Mouse (Mus musculus): Measurements from ENCODE around the gene Etfbkmt.
"Not testable (repeated sequence)": the region's sequence is repeated elsewhere in the genome, so short reads cannot be mapped to it uniquely, and the experiment has no call there.

Gene Etfbkmt

DNA sequence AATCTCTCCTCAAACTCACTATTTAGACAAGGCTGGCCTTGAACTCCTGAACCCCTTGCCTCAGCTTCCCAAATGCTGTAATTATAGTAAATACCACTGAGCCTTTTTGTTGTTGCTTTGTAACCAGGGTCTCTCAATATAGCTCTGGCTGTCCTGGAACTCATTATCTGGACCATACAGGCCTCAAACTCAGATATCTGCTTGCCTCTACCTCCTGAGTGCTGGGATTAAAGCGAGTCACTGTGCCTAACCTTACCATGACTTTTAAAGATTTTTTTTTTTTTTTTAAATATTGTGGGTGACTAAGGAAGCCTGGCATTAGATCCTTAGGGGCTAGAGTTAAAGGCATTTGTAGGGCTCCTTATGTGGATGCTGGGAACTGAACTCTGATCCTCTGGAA, 44.4 kb downstream of the Etfbkmt start:
- no peak for DNase-seq (ENCODE audit: low read depth, low spot score)

DNA sequence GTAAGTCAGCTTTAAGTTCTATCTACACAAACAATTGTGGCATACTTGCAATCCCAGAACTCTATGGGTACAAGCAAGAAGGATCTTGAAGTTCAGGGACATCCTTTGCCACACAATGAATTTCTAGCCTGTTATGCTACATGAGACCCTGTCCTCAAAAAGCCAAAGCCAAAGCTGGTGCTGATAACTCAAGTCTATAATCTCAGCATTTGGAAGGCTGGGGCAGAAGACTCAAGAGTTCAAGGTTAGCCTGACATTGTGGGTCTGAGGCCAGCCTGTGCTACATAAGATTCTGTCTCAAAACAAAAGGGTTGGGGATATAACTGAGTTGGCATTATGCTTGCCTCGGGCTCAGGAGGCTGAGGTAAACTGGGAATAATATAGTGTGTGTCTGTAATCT, 47.7 kb downstream of the Etfbkmt start:
- DNase-seq (ENCODE audit: low read depth, low spot score): no peak

DNA sequence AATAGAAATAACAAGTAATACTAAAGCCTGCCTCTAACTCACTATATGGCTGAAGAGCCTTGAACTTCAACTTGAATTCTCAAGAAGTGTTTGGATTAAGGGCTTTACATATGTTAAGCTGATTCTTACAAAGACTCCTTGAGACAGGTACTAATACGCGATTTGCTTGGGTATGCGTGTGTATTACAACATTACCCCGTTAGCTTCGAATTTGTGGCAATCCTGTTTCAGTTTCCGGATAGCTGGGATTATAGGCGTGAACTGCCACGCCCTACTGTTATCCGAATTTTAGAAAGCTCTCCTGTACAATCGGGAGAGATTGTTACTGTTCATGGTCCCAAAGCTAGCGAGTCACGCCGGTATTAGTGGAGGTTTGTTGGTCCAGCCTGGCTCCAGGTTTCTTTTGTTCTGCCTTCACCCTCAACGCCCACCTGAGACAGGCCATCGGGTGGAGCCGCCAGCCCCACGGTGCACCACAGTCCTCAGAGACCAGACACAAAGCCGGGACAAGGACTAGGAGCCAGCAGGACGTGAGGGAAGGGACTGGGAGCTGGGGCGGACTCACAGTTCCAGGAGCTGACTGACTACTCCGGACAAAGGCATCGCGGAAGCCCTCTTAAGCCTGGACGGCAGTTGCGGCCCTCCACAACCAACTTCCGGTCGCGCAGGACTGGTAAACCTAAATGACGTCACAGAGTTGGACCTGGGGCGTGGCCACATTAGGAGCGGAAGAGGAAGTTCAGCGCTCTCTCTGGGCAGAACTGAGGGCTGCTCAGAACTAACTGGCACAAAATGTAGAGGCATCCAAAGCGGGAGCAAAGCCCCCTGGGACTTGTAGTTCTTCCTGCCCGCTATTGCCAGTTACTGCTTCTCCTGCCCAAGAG, 48.6 kb downstream of the Etfbkmt start, which contains the start of gene Amn1:
Gene Amn1 (minus strand): TSS at position 672 of the 884 bp plus-strand sequence.
- DNase-seq (ENCODE audit: low read depth, low spot score): peak; percentile 98

DNA sequence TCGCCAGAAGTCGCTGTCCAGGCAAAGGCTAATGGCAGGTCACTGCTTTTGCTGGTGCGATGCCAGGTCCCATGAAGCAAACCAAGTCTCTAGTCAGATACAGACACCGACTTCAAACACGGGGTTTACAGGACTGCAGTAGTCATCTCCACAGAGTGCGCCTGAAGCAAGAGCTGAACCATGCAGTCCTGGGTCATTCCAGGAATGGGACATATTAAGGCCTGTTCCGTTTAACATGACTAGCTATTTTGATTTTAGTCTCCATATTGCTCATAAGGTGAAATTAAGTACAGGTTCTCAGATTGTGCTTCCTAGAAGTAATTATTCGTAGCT, 49.2 kb downstream of the Etfbkmt start:
- DNase-seq (ENCODE audit: low read depth, low spot score): no peak

DNA sequence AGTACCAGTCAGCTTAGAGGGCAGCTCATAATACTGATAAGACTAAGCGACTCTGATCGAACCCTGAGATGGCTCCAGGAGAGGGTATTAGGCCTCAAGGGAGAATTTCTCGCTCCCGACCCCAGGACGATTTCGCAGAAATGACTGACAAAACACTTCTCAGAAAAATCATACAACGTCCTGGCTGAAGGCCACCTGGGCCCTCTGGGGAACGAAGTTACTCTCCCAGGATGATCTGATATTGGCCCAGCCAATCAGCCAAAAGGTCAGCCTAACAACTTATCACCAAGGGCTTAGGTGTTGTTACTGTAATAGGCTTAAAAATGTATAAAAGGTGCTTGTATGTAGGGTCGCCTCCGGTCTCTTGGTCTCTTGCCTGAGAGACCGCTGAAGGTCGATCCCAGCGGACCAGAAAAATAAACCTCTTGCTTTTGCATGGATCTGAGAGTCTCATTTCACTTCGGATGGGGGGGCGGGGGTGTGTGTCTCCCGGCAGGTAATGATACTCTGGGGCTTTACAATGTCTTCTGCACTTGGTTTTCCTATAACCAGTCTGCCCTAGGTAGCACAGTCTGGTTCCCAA, 49.8 kb downstream of the Etfbkmt start:
- DNase-seq (ENCODE audit: low read depth, low spot score): no peak

DNA sequence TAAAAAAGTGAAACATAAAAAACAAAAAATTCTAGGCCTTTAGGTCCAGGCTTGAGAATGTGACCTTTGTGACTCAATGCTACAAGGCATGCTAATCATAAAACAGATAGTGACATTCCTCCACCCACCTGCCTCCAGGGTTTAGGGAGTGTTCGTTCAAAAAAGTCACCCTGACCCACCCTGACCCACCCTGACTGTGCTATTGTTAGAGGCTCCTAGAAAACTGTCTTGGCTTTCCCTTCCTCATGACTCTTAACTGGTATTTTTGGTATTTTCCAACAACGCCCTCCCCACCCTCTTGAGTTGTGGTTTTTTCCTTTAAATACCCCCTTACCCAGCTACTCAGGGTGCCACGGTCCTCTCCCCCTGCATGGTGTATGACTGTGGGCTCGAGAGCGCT, 52.3 kb downstream of the Etfbkmt start:
- not testable (repeated sequence) for DNase-seq (ENCODE audit: low read depth, low spot score)

DNA sequence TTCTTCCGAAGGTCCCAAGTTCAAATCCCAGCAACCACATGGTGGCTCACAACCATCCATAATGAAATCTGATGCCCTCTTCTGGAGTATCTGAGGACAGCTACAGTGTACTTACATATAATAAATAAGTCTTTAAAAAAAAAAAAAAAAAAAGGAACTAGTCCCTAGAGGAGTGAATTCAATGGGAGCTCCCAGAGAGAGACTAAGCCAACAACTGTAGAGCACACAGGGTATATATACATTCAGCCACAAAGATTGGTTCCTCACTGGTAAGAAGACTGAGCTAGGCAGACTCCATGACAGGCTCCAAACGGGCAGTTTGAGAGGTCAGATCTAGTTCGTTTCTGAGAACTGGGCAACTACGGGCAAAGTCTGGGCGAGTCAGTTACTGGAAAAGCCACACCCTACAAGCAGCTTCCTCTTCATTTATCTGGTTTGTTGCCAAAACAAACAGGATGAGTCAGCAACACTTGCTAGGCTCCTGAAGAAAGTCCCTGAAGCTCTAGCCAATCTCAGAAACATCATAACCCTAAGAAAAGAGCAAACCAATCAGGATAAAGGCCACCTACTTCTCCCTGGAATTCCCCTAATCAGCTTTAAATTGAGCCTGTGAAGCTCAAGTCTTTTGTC, 53.7 kb downstream of the Etfbkmt start:
- no peak for DNase-seq (ENCODE audit: low read depth, low spot score)

DNA sequence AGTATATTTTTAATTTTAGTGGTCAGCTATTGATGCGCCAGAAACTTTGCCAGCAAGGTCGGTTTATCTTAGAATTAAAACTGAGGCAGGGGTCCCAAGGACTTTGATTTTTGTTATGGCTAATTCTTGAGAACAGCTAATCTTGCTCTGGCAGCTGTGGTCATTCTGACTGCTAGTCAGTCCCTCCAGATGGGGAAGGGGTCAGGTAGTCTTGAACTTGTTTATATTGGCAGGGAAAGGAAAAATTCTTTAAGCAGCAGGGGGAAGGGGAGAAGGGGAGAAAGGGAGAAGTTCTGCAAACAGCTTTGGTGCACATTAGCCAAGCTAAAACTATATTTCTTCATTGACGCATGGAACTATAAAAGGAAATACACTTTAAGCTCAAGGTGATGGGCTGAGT, 57.5 kb downstream of the Etfbkmt start:
- no peak for DNase-seq (ENCODE audit: low read depth, low spot score)

DNA sequence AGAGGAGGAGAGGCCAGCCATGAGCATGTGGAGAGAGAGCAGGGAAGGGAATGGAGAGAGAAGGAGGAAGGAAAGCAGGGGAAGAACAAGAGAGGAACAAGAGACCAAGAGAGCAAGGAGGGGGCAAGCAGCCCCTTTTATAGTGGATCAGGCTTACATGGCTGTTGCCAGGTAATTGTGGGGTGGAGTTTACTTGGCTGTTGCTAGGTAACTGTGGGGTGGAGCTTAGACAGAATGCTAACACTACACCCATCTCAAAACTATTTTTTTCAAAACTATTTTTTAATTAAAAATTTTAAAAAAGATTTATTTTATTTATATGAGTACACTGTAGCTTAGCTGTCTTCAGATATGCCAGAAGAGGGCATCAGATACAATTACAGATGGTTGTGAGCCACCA, 58.9 kb downstream of the Etfbkmt start:
- DNase-seq (ENCODE audit: low read depth, low spot score): no peak
